11 mouse cellular contexts compared by ENCODE assay signal in genomic region chr14:120223528-120224201, GRCm38 (mm10). TPM values are rescaled to one million over a fixed set of nuclear protein-coding genes. Genes with fewer than 3 reads are reported as not detected.
DNase-seq lines count a peak whose midpoint lies in the region; ATAC-seq and TF ChIP-seq lines count a peak whose summit lies in the region.
"Had no signal": no experiment of that assay in that cellular context is flagged by ENCODE, and none has a peak within 500 bp of the region (broad histone marks: within the 10 kb centered on the region; RNA-seq: fewer than 3 reads in every experiment).

No protein-coding gene starts in this region.

- H3K4me2 ChIP-seq in forebrain, embryonic 11.5 days (ENCODE audit: low read depth, low read length, severe bottlenecking) = no peak overlapping the region
- no peak overlapping the region for H3K4me2 ChIP-seq in forebrain, postnatal 0 days (ENCODE audit: low read depth)
- H3K4me2 ChIP-seq in midbrain, embryonic 12.5 days (replicated peaks) = no peak overlapping the region
- no peak overlapping the region for H3K4me2 ChIP-seq in midbrain, embryonic 15.5 days
- H3K4me2 ChIP-seq in limb, embryonic 13.5 days (replicated peaks) = peak overlapping the region; percentile 19; the same call in 1 of the 2 replicates
- H3K4me2 ChIP-seq: heart, embryonic 11.5 days; liver, embryonic 13.5 days had no signal

- no peak for TF ChIP-seq CTCF in forebrain, postnatal 0 days (IDR thresholded peaks at IDR 0.05; ENCODE audit: low read depth)

- no peaks in the 10 kb centered on the region for H3K36me3 ChIP-seq in forebrain, embryonic 11.5 days (ENCODE audit: control insufficient read depth, insufficient read depth, low read length)
- H3K36me3 ChIP-seq in forebrain, postnatal 0 days (ENCODE audit: insufficient read depth) = no peaks in the 10 kb centered on the region
- no peaks in the 10 kb centered on the region for H3K36me3 ChIP-seq in midbrain, embryonic 12.5 days
- no peaks in the 10 kb centered on the region for H3K36me3 ChIP-seq in midbrain, embryonic 15.5 days (replicated peaks)
- H3K36me3 ChIP-seq in limb, embryonic 13.5 days = no peaks in the 10 kb centered on the region
- H3K36me3 ChIP-seq: liver, embryonic 13.5 days had no signal

- ATAC-seq in forebrain, embryonic 11.5 days (replicated peaks; ENCODE audit: low FRiP score) = 0 out of 2 replicates have a peak, but pooled peaks have one; percentile 21
- no peak for ATAC-seq in forebrain, postnatal 0 days
- ATAC-seq in midbrain, embryonic 12.5 days (ENCODE audit: low FRiP score, low read depth) = 0 out of 2 replicates have a peak, but pooled peaks have one; percentile 12
- ATAC-seq in midbrain, embryonic 15.5 days (replicated peaks) = no peak
- peak; percentile 22; the same call in 1 of the 2 replicates for ATAC-seq in limb, embryonic 13.5 days (ENCODE audit: low FRiP score, low read depth)

- H3K27me3 ChIP-seq in forebrain, embryonic 11.5 days (ENCODE audit: control insufficient read depth, insufficient read depth, low read length) = no peaks in the 10 kb centered on the region
- H3K27me3 ChIP-seq in forebrain, postnatal 0 days (ENCODE audit: insufficient read depth, low read length) = no peaks in the 10 kb centered on the region
- H3K27me3 ChIP-seq in midbrain, embryonic 12.5 days = no peaks in the 10 kb centered on the region
- H3K27me3 ChIP-seq in midbrain, embryonic 15.5 days (replicated peaks) = no peaks in the 10 kb centered on the region
- no peaks in the 10 kb centered on the region for H3K27me3 ChIP-seq in limb, embryonic 13.5 days
- H3K27me3 ChIP-seq: liver, embryonic 13.5 days had no signal

- no peak overlapping the region for H3K4me3 ChIP-seq in forebrain, embryonic 11.5 days (ENCODE audit: low read depth, low read length)
- no peak overlapping the region for H3K4me3 ChIP-seq in forebrain, postnatal 0 days (ENCODE audit: low read depth, low read length)
- no peak overlapping the region for H3K4me3 ChIP-seq in midbrain, embryonic 12.5 days
- no peak overlapping the region for H3K4me3 ChIP-seq in midbrain, embryonic 15.5 days
- no peak overlapping the region for H3K4me3 ChIP-seq in limb, embryonic 13.5 days
- H3K4me3 ChIP-seq: liver, embryonic 13.5 days had no signal

- H3K4me1 ChIP-seq in forebrain, embryonic 11.5 days (replicated peaks; ENCODE audit: control insufficient read depth, insufficient read depth, low read length) = no peaks in the 10 kb centered on the region; the same call in 1 of the 2 replicates
- H3K4me1 ChIP-seq in forebrain, postnatal 0 days (ENCODE audit: insufficient read depth) = no peaks in the 10 kb centered on the region
- peaks cover 10% of the 10 kb centered on the region; the same call in 1 of the 2 replicates for H3K4me1 ChIP-seq in midbrain, embryonic 12.5 days
- 0 out of 2 replicates have a peak, but pooled peaks cover 4% of the 10 kb centered on the region for H3K4me1 ChIP-seq in midbrain, embryonic 15.5 days
- peaks cover 9% of the 10 kb centered on the region for H3K4me1 ChIP-seq in limb, embryonic 13.5 days
- H3K4me1 ChIP-seq: liver, embryonic 13.5 days had no signal

- no peak overlapping the region for H3K9ac ChIP-seq in forebrain, embryonic 11.5 days (ENCODE audit: low read length)
- no peak overlapping the region for H3K9ac ChIP-seq in forebrain, postnatal 0 days
- H3K9ac ChIP-seq in midbrain, embryonic 12.5 days (replicated peaks) = no peak overlapping the region
- no peak overlapping the region for H3K9ac ChIP-seq in midbrain, embryonic 15.5 days
- no peak overlapping the region for H3K9ac ChIP-seq in limb, embryonic 13.5 days
- H3K9ac ChIP-seq: liver, embryonic 13.5 days had no signal

- H3K9me3 ChIP-seq in forebrain, embryonic 11.5 days (ENCODE audit: control insufficient read depth, low read length) = no peaks in the 10 kb centered on the region
- H3K9me3 ChIP-seq in forebrain, postnatal 0 days (ENCODE audit: low read length) = peaks cover 4% of the 10 kb centered on the region; the same call in 1 of the 2 replicates
- no peaks in the 10 kb centered on the region for H3K9me3 ChIP-seq in midbrain, embryonic 12.5 days
- no peaks in the 10 kb centered on the region for H3K9me3 ChIP-seq in midbrain, embryonic 15.5 days
- no peaks in the 10 kb centered on the region for H3K9me3 ChIP-seq in limb, embryonic 13.5 days
- H3K9me3 ChIP-seq: liver, embryonic 13.5 days had no signal

- H3K27ac ChIP-seq in forebrain, embryonic 11.5 days (ENCODE audit: low read depth, low read length) = no peak overlapping the region
- H3K27ac ChIP-seq in forebrain, postnatal 0 days (ENCODE audit: low read depth, low read length) = no peak overlapping the region
- no peak overlapping the region for H3K27ac ChIP-seq in midbrain, embryonic 12.5 days (replicated peaks)
- H3K27ac ChIP-seq in midbrain, embryonic 15.5 days = no peak overlapping the region
- H3K27ac ChIP-seq in limb, embryonic 13.5 days = no peak overlapping the region
- H3K27ac ChIP-seq: liver, embryonic 13.5 days had no signal

- WGBS in forebrain, embryonic 11.5 days = 81% methylated on average over 14 of the region's 14 CpGs
- 71% methylated on average over 14 of the region's 14 CpGs for WGBS in forebrain, postnatal 0 days
- 79% methylated on average over 14 of the region's 14 CpGs for WGBS in midbrain, embryonic 12.5 days
- WGBS in midbrain, embryonic 15.5 days = 69% methylated on average over 14 of the region's 14 CpGs
- 81% methylated on average over 14 of the region's 14 CpGs for WGBS in limb, embryonic 13.5 days

- DNase-seq in forebrain, embryonic 11.5 days (ENCODE audit: low spot score) = no peak
- DNase-seq in forebrain, postnatal 0 days = no peak
- DNase-seq in gastrocnemius, adult 18-20 months (ENCODE audit: low spot score) = no peak
- no peak for DNase-seq in gastrocnemius, postnatal 25 days
- DNase-seq: adrenal gland, postnatal 36 days; liver, embryonic 13.5 days; thymus, adult 18-20 months had no signal

RNA-seq across cellular contexts. Expression of gene Mbnl2, which starts 51.8 kb away (rescaled TPM):
- 39.2 and 39.6 TPM in 2 replicates for polyA plus RNA-seq in forebrain, embryonic 11.5 days (2014; fragmentation: Nextera tagmentation; extraction: Ambion mirVana)
- 38.9 and 58.6 TPM in 2 replicates for total RNA-seq in forebrain, postnatal 0 days (2014; rRNA removed)
- 17.1 and 23.9 TPM in 2 replicates for polyA plus RNA-seq in forebrain, postnatal 0 days (2015; fragmentation: Nextera tagmentation; extraction: Ambion mirVana)
- polyA plus RNA-seq in midbrain, embryonic 12.5 days (2016; fragmentation: Nextera tagmentation; extraction: Ambion mirVana) = 30.6 and 39.8 TPM in 2 replicates
- 20.0 and 21.2 TPM in 2 replicates for polyA plus RNA-seq in midbrain, embryonic 15.5 days (2015; fragmentation: Nextera tagmentation; extraction: Ambion mirVana)
- polyA plus RNA-seq in limb, embryonic 13.5 days (2015; fragmentation: Nextera tagmentation; extraction: Ambion mirVana) = 127 TPM in 2 replicates
- total RNA-seq in gastrocnemius, adult 18-20 months (2021) = 100 to 1,000 TPM; 299 to 300 TPM
- total RNA-seq in gastrocnemius, postnatal 25 days (2021) = 100 to 1,000 TPM; 269 to 316 TPM

Comparison
In these comparisons a context has a peak if more than half of its experiments do, and no peak if none do; other contexts are left out.
1. ATAC-seq: peak in forebrain, embryonic 11.5 days (single experiment), midbrain, embryonic 12.5 days (single experiment) and limb, embryonic 13.5 days (single experiment); none in forebrain, postnatal 0 days (single experiment) and midbrain, embryonic 15.5 days (single experiment).